Mouse (Mus musculus): ENCODE results near the gene 2510009E07Rik.

- TF ChIP-seq CTCF (IDR thresholded peaks at IDR 0.05; ENCODE audit: extremely low read depth, insufficient read depth, low read length) (no peak), POLR2A (IDR thresholded peaks at IDR 0.05; ENCODE audit: extremely low read depth, insufficient read depth, low read length) (no peak)
Observed at GRCm38 (mm10) chr16:21741542-21741941, 47.1 kb upstream of the 2510009E07Rik start.

Measured in cortical plate, adult 2 months (tissue).